Mouse (Mus musculus): ENCODE data around the gene Arfgap3. TPM values are rescaled to one million over a fixed set of nuclear protein-coding genes. Genes with fewer than 3 reads are reported as not detected.

Arfgap3 gene
- polyA plus RNA-seq, 1 experiment from 2014 or later: 36.2 TPM

DNA sequence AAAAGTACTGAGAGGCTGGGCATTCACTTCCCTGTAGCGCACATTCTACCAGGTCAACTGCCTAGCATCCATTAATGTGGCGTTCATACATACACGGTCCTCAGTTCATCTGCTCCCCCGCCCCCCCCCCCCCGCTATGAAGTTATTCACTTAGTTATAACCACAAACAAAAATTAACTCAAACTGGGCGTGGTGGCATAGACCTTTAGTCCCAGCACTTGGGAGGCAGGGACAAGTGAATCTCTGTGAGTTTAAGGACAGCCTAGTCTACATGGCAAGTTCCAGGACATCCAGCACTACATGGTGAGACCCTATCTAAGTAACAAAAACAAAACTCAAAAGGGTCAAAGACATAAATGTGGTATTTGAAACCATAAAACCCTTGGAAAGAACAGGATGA, 11.1 kb downstream of the Arfgap3 start:
- no peak overlapping the region for H3K4me3 ChIP-seq (replicated peaks; ENCODE audit: low read depth, low read length)
- peak; percentile 33; the same call in 1 of the 2 replicates for ATAC-seq (replicated peaks; ENCODE audit: low FRiP score, low read depth)
- no peaks in the 10 kb centered on the region for H3K27me3 ChIP-seq (ENCODE audit: insufficient read depth, low read length)
- H3K9me3 ChIP-seq (replicated peaks; ENCODE audit: low read length): no peaks in the 10 kb centered on the region
- no peak for DNase-seq (ENCODE audit: low spot score)
- no peak overlapping the region for H3K9ac ChIP-seq (ENCODE audit: low read depth, low read length)
- no peak for TF ChIP-seq CTCF (IDR thresholded peaks at IDR 0.05; ENCODE audit: low read depth)
- no peak overlapping the region for H3K4me2 ChIP-seq (ENCODE audit: low read length)
- no peaks in the 10 kb centered on the region for H3K4me1 ChIP-seq (replicated peaks; ENCODE audit: insufficient read depth, low read length)
- WGBS: 77% methylated on average over 6 of the region's 6 CpGs
- H3K36me3 ChIP-seq (ENCODE audit: insufficient read depth, low read length): peaks cover 22% of the 10 kb centered on the region; the same call in 1 of the 2 replicates
- no peak overlapping the region for H3K27ac ChIP-seq

DNA sequence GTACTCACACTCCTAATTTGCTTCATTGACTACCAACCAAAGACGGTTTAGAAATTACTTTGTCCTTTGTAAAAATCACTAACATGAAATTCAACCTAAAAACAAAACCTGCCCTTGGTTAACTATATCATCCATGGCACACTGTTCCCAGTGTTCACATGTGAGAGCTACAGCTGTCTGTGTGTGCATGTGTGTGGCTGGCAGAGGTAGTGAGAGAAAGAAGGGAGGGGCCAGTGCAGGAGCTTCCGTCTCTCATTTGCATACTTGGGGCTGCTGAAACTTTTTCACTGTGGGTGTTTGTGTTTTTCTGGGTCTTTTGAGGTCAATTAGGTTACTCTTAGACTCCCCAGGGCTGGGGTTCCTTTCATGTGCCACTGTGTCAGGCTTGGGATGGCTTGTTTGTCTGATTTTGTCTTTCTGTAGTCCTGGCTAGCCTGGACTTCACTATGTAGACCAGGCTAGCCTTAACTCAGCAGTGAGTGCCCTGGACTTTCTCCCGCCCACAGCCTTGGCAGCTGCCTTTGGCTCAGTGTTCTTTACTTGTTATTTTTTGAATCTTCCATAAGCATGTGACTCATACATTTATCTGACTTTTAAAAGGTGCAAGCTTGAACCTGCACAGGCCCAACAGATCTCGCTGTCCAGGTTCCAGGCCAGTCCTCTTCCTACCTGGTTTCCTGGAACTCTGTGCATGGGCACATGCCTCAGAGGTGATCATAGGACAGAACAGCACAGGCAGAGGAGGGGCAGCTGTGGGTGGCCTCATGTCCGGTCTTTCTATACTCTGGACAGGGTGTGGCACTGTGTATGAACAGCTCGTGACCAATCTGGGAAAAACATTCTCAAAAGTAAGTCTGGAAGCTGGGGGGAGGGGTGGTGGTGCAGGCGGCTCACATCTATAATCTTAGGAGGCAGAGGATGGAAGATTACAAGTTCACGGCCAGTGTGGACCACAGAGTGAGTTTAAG, 11.9 kb downstream of the Arfgap3 start:
- H3K36me3 ChIP-seq (ENCODE audit: insufficient read depth, low read length): peaks cover 27% of the 10 kb centered on the region; the same call in 1 of the 2 replicates
- 75% methylated on average over 8 of the region's 8 CpGs for WGBS
- peak; percentile 84 for ATAC-seq (replicated peaks; ENCODE audit: low FRiP score, low read depth)
- TF ChIP-seq CTCF (IDR thresholded peaks at IDR 0.05; ENCODE audit: low read depth): no peak
- no peak overlapping the region; the same call in 1 of the 2 replicates for H3K27ac ChIP-seq
- DNase-seq (ENCODE audit: low spot score): no peak
- no peak overlapping the region for H3K4me2 ChIP-seq (ENCODE audit: low read length)
- H3K27me3 ChIP-seq (ENCODE audit: insufficient read depth, low read length): no peaks in the 10 kb centered on the region
- H3K9ac ChIP-seq (ENCODE audit: low read depth, low read length): no peak overlapping the region
- no peak overlapping the region for H3K4me3 ChIP-seq (replicated peaks; ENCODE audit: low read depth, low read length)
- H3K4me1 ChIP-seq (replicated peaks; ENCODE audit: insufficient read depth, low read length): no peaks in the 10 kb centered on the region
- H3K9me3 ChIP-seq (replicated peaks; ENCODE audit: low read length): no peaks in the 10 kb centered on the region

DNA sequence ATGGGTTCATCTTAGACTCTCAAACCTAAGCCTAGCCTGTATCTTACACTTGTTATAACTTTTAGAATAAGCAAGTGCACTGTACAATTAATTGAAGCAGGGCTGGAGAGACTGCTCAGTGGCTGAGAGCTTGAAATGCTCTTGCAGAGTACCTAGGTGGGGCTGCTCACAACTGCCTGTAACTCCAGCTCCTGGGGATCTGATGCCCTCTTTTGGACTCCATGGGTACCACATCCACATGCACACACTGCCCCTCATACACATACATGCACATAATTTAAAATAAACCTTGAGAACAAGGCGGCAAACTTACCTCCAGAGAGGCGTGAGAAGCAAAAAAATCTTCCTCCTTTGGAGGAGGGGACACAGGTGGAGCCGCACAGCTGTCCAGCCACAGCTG, 17.7 kb downstream of the Arfgap3 start:
- DNase-seq (ENCODE audit: low spot score): peak; percentile 40
- Histone ChIP-seq H3K36me3 (ENCODE audit: insufficient read depth, low read length) (peaks cover 26% of the 10 kb centered on the region; the same call in 1 of the 2 replicates), H3K4me1 (replicated peaks; ENCODE audit: insufficient read depth, low read length) (no peaks in the 10 kb centered on the region), H3K27ac (no peak overlapping the region), H3K27me3 (ENCODE audit: insufficient read depth, low read length) (no peaks in the 10 kb centered on the region), H3K4me3 (replicated peaks; ENCODE audit: low read depth, low read length) (no peak overlapping the region), H3K4me2 (ENCODE audit: low read length) (no peak overlapping the region), H3K9ac (ENCODE audit: low read depth, low read length) (no peak overlapping the region), H3K9me3 (replicated peaks; ENCODE audit: low read length) (no peaks in the 10 kb centered on the region)
- WGBS: 84% methylated on average over 3 of the region's 3 CpGs
- TF ChIP-seq CTCF (IDR thresholded peaks at IDR 0.05; ENCODE audit: low read depth): peak; percentile 64
- ATAC-seq (replicated peaks; ENCODE audit: low FRiP score, low read depth): no peak

DNA sequence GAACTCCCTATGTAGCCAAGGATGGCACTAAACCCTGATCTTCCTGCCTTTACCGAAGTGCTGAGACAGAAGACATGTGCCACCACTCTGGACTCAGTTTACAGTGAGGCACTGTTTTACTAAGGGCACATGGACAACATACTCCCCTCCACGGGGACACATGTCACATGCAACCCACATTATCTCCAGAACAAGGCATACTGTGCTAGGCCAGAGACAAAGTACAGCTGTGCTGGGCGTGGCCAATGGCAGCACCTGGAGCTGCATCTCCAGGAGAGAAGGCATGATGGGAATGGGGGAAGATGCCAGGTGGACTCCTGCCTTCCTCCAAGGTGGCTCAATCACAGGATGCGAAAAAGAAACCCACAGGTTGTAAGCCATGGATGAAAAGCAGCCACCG, 21.1 kb downstream of the Arfgap3 start:
- no peak overlapping the region for H3K4me2 ChIP-seq (ENCODE audit: low read length)
- H3K9me3 ChIP-seq (replicated peaks; ENCODE audit: low read length): no peaks in the 10 kb centered on the region
- ATAC-seq (replicated peaks; ENCODE audit: low FRiP score, low read depth): no peak
- no peak for DNase-seq (ENCODE audit: low spot score)
- no peaks in the 10 kb centered on the region for H3K4me1 ChIP-seq (replicated peaks; ENCODE audit: insufficient read depth, low read length)
- H3K36me3 ChIP-seq (ENCODE audit: insufficient read depth, low read length): peaks cover 28% of the 10 kb centered on the region; the same call in 1 of the 2 replicates
- TF ChIP-seq CTCF (IDR thresholded peaks at IDR 0.05; ENCODE audit: low read depth): no peak
- no peak overlapping the region for H3K9ac ChIP-seq (ENCODE audit: low read depth, low read length)
- no peak overlapping the region for H3K4me3 ChIP-seq (replicated peaks; ENCODE audit: low read depth, low read length)
- no peaks in the 10 kb centered on the region for H3K27me3 ChIP-seq (ENCODE audit: insufficient read depth, low read length)
- WGBS: 84% methylated on average over 5 of the region's 5 CpGs
- H3K27ac ChIP-seq: no peak overlapping the region

DNA sequence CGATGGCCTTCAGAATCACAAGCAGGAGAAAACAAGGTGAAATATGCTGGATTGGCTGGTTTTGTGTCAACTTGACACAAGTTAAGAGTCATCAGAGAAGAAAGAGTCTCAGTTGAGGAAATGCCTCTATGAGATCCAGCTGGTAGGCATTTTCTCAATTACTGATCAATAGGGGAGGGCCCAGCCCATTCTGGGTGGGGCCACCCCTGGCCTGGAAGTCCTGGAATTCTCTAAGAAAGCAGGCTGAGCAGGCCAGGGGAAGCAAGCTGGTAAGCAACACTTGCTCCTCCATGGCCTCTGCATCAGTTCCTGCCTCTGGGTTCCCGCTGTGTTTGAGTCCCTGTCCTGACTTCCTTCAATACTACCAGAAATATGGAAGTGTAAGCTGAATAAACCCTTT, 27.0 kb downstream of the Arfgap3 start:
- Histone ChIP-seq H3K4me2 (ENCODE audit: low read length) (no peak overlapping the region), H3K9ac (ENCODE audit: low read depth, low read length) (no peak overlapping the region), H3K36me3 (ENCODE audit: insufficient read depth, low read length) (peaks cover 40% of the 10 kb centered on the region), H3K27me3 (ENCODE audit: insufficient read depth, low read length) (no peaks in the 10 kb centered on the region), H3K27ac (no peak overlapping the region), H3K9me3 (replicated peaks; ENCODE audit: low read length) (no peaks in the 10 kb centered on the region), H3K4me3 (replicated peaks; ENCODE audit: low read depth, low read length) (no peak overlapping the region), H3K4me1 (replicated peaks; ENCODE audit: insufficient read depth, low read length) (no peaks in the 10 kb centered on the region)
- DNase-seq (ENCODE audit: low spot score) (no peak), ATAC-seq (replicated peaks; ENCODE audit: low FRiP score, low read depth) (no peak)
- TF ChIP-seq CTCF (IDR thresholded peaks at IDR 0.05; ENCODE audit: low read depth): no peak
- WGBS: 95% methylated on average over 2 of the region's 2 CpGs

DNA sequence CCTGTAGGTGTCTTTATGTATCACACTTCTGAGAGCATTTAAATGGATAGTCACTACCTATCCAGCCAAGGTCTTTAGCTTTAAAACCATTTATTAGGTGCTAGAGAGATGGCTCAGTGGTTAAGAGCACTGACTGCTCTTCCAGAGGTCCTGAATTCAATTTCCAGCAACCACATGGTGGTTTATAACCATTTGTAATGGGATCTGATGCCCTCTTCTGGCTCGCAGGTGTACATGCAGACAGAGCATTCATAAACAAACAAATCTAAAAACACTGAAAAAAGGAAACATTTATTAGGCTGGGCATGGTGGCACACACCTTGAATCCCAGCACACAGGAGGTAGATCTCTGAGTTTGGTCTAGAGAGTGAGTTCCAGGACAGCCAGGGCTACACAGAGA, 35.1 kb downstream of the Arfgap3 start:
- ATAC-seq (replicated peaks; ENCODE audit: low FRiP score, low read depth) (no peak), DNase-seq (ENCODE audit: low spot score) (no peak)
- H3K27me3 ChIP-seq (ENCODE audit: insufficient read depth, low read length): no peaks in the 10 kb centered on the region
- H3K36me3 ChIP-seq (ENCODE audit: insufficient read depth, low read length): peaks cover 42% of the 10 kb centered on the region; the same call in 1 of the 2 replicates
- no peak overlapping the region for H3K4me2 ChIP-seq (ENCODE audit: low read length)
- no peak overlapping the region for H3K9ac ChIP-seq (ENCODE audit: low read depth, low read length)
- peak; percentile 68 for TF ChIP-seq CTCF (IDR thresholded peaks at IDR 0.05; ENCODE audit: low read depth)
- H3K27ac ChIP-seq: no peak overlapping the region
- no peak overlapping the region for H3K4me3 ChIP-seq (replicated peaks; ENCODE audit: low read depth, low read length)
- no peaks in the 10 kb centered on the region for H3K9me3 ChIP-seq (replicated peaks; ENCODE audit: low read length)
- H3K4me1 ChIP-seq (replicated peaks; ENCODE audit: insufficient read depth, low read length): no peaks in the 10 kb centered on the region
- 66% methylated on average over 1 of the region's 1 CpGs for WGBS
